Mouse (Mus musculus) erythroblast, embryonic 14.5 days (primary cell): ENCODE measurements around the gene Slc27a5.

Experiments
- GATA1 ChIP-seq: IDR thresholded peaks from 2 replicates; pipeline ENCODE4 v1.6.1; 2012; ENCODE audit warnings: low read length, inconsistent platforms, mixed read lengths
- TAL1 ChIP-seq: IDR thresholded peaks from 3 replicates; pipeline ENCODE4 v1.6.1; 2012; ENCODE audit warnings: low read length, inconsistent platforms, mixed read lengths

DNA sequence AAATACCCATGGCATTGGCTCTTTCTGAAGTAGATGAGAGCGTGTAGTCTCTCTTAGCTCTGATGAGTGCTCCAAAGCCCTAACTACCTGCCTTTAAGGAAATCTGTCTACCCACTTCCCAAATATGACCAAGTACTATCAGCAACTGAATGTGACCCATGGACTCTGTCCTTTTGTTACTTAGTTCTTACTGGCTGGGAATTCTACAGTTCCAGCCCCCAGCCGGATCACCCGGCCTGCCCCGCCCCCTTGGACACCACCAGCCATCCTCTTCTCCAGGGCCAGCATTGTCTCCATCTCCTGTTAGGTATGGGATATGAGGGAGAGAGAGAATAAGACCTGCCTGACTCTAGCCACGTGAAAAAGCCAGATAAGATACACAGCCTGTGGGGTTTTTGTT, at the start of gene Slc27a5:
- TF ChIP-seq GATA1 (no peak), TAL1 (no peak)
